Mouse (Mus musculus): Measurements from ENCODE around the gene Rpl12. TPM values are rescaled to one million over a fixed set of nuclear protein-coding genes. Genes with fewer than 3 reads are reported as not detected.

Gene Rpl12
- total RNA-seq, 2 experiments from 2014 or later, result 45.3 to 75.3 TPM

Other genes with a start within 250 kb of the Rpl12 start
- 10 to 100 TPM; 18.1 to 21.0 TPM for gene Cdk9, start 248.5 kb upstream of the Rpl12 start, total RNA-seq (2021)
- 1 to 10 TPM; 6.4 to 7.0 TPM for gene Sh2d3c, start 240.5 kb upstream of the Rpl12 start, total RNA-seq (2021)
- not detected for gene 6330409D20Rik, start 220.5 kb upstream of the Rpl12 start, total RNA-seq (2021)
- gene Tor2a, start 204.3 kb upstream of the Rpl12 start, total RNA-seq (2021), result 1 to 10 TPM; 3.9 to 5.1 TPM
- gene Ttc16, start 185.9 kb upstream of the Rpl12 start, total RNA-seq (2021), result not detected
- 1 to 10 TPM; 2.0 to 2.1 TPM for gene Ptrh1, start 185.8 kb upstream of the Rpl12 start, total RNA-seq (2021)
- not detected for gene Cfap157, start 177.1 kb upstream of the Rpl12 start, total RNA-seq (2021)
- gene Stxbp1, start 114.3 kb upstream of the Rpl12 start, total RNA-seq (2021), result 1 to 10 TPM; 2.2 to 3.6 TPM
- 1 to 10 TPM; 5.5 to 7.7 TPM for gene Fam129b, start 85.4 kb upstream of the Rpl12 start, total RNA-seq (2021)
- 1 to 10 TPM; 9.1 to 9.4 TPM for gene Lrsam1, start 55 bp downstream of the Rpl12 start, total RNA-seq (2021)
- gene Slc2a8, start 20.5 kb downstream of the Rpl12 start, total RNA-seq (2021), result 1 to 10 TPM; 9.1 to 10.0 TPM
- under 1 TPM; 0.64 to 0.69 TPM for gene Garnl3, start 170.1 kb downstream of the Rpl12 start, total RNA-seq (2021)